Mouse (Mus musculus): ENCODE measurements around the gene Rapgef6.

Rapgef6 gene

DNA sequence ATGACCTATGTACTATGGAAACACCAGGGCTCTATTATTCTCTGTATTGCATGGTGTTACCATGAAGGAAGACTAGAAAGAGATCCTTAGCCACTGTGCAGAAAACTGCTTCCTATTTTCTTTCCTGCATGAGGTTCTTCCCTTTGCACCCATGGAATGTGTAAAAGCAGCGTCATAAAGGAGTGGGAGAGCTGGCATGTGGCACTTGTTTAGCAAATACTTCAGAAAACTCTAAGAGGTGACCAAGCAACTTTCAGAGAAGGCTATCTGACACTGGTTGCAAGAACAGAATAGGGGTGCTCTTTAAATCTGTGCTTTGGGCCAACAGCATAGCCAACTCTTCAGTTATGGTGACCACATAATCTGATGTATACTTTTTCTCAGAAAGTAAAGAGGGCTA is 212.5 kb downstream of the Rapgef6 start:
- no peak for DNase-seq (ENCODE audit: low spot score in 2 of 2)

DNA sequence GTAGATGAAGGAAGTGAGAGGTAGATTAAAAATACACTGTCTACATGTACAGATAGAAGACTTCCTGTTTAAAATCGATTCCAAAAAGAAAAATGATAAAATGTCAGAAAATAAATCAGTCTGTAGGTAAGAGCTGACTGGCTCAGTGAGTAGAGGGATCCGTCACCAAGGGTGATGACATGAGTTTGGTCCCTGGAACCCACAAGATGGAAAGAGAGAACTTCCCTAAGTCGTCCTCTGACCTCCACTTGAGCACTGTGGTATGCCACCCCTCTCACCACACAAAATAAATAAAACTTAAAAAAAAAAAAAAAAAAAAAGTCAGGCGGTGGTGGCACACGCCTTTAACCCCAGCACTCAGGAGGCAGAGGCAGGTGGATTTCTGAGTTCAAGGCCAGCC is 214.3 kb downstream of the Rapgef6 start:
- no peak for DNase-seq (ENCODE audit: low spot score in 2 of 2)

DNA sequence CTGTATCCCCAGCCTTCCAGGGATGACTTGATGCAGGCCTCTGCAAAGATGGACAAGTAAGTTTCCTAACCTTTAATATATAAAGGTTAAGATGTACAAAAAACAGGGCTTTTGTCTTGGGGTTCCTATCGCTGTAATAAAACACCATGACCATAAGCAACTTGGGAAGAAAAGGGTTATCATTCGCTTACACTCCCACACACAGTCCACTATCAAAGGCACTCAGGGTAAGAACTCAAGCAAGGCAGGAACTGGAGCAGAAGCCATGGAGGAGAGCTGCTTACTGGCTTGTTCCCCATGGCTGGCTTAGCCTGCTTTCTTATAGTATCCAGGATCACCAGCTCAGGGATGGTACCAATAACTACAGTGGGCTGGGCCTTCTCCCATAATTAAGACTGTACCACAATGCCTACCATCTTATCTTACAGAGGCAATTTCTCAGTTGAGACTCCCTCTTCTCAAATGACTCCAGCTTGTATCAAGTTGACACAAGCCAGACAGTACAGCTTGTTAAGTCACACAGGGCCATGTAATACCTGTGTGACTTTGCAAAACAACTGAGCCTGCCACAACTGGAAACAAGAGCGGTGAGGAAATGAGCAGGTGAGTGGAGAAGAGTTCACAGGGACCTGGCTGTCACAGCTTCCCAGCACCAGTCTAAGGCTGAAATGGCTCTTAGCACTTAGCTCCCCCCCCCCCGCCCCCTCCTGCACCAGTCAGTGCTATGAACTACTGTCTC is 216.5 kb downstream of the Rapgef6 start:
- DNase-seq (ENCODE audit: low spot score in 2 of 2), result no peak

DNA sequence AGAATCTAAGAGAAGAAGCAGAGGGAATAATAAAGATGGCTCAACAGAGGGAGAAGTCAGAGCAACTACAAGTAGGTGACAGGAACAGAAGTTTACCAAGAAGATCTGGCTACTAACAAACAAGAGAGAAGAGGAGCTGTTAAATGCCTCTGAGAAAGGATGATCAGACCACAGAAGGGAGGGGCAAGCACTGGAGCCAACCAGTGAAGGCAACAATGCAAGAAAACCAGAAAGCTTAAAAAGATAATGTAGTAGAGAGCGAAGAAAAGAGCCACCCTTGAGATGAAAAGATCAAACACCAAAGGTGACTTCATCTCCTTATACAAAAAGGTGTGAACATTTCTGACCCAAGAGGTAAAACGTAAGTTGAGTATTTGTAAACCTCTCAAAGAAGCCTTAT is 218.7 kb downstream of the Rapgef6 start:
- DNase-seq (ENCODE audit: low spot score in 2 of 2), result no peak

DNA sequence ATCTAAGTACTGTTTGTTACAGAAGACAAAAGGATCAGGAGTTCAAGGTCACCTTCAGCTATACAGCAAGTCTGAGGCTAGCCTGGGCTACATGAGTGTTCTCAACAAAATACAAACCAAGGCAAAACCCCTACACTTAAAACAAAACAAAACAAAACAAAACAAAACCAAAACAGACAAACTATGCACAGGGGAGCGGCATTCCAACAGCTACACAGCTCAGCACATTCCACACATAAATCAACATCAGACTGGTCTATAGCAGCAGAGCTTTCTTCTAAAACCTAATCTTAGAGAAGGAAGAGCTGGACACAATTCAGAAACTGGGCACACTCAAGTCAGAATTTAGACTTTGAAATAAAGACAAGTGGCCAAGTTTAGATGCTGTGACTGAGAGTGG is 221.6 kb downstream of the Rapgef6 start:
- DNase-seq (ENCODE audit: low spot score in 2 of 2), result no peak
